Mouse (Mus musculus): Measurements from ENCODE around the gene Med31.

- TF ChIP-seq POLR2A (IDR thresholded peaks at IDR 0.05; ENCODE audit: borderline replicate concordance, control insufficient read depth, low read depth, low read length) (no peak), CTCF (IDR thresholded peaks at IDR 0.05; ENCODE audit: control insufficient read depth, insufficient read depth, low read length) (no peak)
These were observed 40.2 kb upstream of the Med31 start for GRCm38 (mm10) chr11:72255629-72256028.
